ENCODE assay signal across 9 mouse cellular contexts in genomic region chr4:154996572-154997154, GRCm38 (mm10). TPM values are rescaled to one million over a fixed set of nuclear protein-coding genes. Genes with fewer than 3 reads are reported as not detected.
DNase-seq lines count a peak whose midpoint lies in the region; TF ChIP-seq lines count a peak whose summit lies in the region.
"Had no signal": no experiment of that assay in that cellular context is flagged by ENCODE, and none has a peak within 500 bp of the region (broad histone marks: within the 10 kb centered on the region; RNA-seq: fewer than 3 reads in every experiment).

No protein-coding gene starts in this region.

- H3K79me2 ChIP-seq in CH12.LX (replicated peaks; ENCODE audit: control insufficient read depth, extremely low read depth, insufficient read depth, poor library complexity, severe bottlenecking) = no peaks in the 10 kb centered on the region

- no peaks in the 10 kb centered on the region for H3K36me3 ChIP-seq in heart, embryonic 10.5 days
- H3K36me3 ChIP-seq in CH12.LX (replicated peaks in 1 of 2; ENCODE audit: control insufficient read depth in 1 of 2, insufficient read depth in 1 of 2, low read length in 1 of 2) = no peaks in the 10 kb centered on the region
- H3K36me3 ChIP-seq: G1E had no signal

- H3K9ac ChIP-seq in CH12.LX (ENCODE audit: insufficient read depth, low read depth) = no peak overlapping the region

- no peaks in the 10 kb centered on the region for H3K9me3 ChIP-seq in heart, embryonic 10.5 days
- no peaks in the 10 kb centered on the region for H3K9me3 ChIP-seq in CH12.LX (replicated peaks; ENCODE audit: low read length)
- H3K9me3 ChIP-seq: G1E had no signal

- H3K27ac ChIP-seq in heart, embryonic 10.5 days = no peak overlapping the region
- H3K27ac ChIP-seq in CH12.LX (ENCODE audit: insufficient read depth, low read depth) = no peak overlapping the region
- no peak overlapping the region for H3K27ac ChIP-seq in cortical plate, adult 2 months (ENCODE audit: insufficient read depth, low read length)

- dilution Hi-C loops in CH12.LX (cut with MboI; ENCODE audit: extremely low pct_ligation_motif_present, extremely low pct_unique_long_range_greater_than_20kb, low sequenced_read_pairs) = no loop called here

- peaks cover 26% of the 10 kb centered on the region for H3K4me1 ChIP-seq in heart, embryonic 10.5 days
- H3K4me1 ChIP-seq in CH12.LX (ENCODE audit: control insufficient read depth in 1 of 2, insufficient read depth in 2 of 2) = peaks cover 9 to 13% of the 10 kb centered on the region in 2 experiments
- H3K4me1 ChIP-seq in cortical plate, adult 2 months (ENCODE audit: control insufficient read depth, insufficient read depth, low read length) = no peaks in the 10 kb centered on the region; the same call in 1 of the 2 replicates

- no peak overlapping the region for H3K4me3 ChIP-seq in heart, embryonic 10.5 days
- no peak overlapping the region for H3K4me3 ChIP-seq in CH12.LX (replicated peaks in 1 of 3; ENCODE audit: low read depth in 2 of 3, low read length in 2 of 3, poor library complexity in 1 of 3)
- H3K4me3 ChIP-seq in cortical plate, adult 2 months (ENCODE audit: insufficient read depth, low read length) = no peak overlapping the region

- H3K27me3 ChIP-seq in heart, embryonic 10.5 days (ENCODE audit: insufficient read depth, poor library complexity, severe bottlenecking) = peaks cover 39% of the 10 kb centered on the region
- peaks cover 91% of the 10 kb centered on the region for H3K27me3 ChIP-seq in CH12.LX (replicated peaks)

- TF ChIP-seq EP300 in CH12.LX (IDR thresholded peaks at IDR 0.05; ENCODE audit: low read length) = no peak

- in situ Hi-C loops in CH12.LX (cut with MboI; ENCODE audit: low pct_ligation_motif_present, low pct_unique_long_range_greater_than_20kb, low sequenced_read_pairs) = no loop called here

- TF ChIP-seq POLR2A in CH12.LX (IDR thresholded peaks at IDR 0.05; ENCODE audit: low read depth, low read length) = no peak
- no peak for TF ChIP-seq POLR2A in cortical plate, adult 2 months (IDR thresholded peaks at IDR 0.05; ENCODE audit: extremely low read depth, insufficient read depth, low read length)

- no peak overlapping the region for H3K4me2 ChIP-seq in CH12.LX (ENCODE audit: insufficient read depth, low read depth, poor library complexity, severe bottlenecking)

- peak; percentile 95 for DNase-seq in heart, adult 11 months
- DNase-seq in heart, embryonic 10.5 days (ENCODE audit: low spot score) = no peak
- DNase-seq in CH12.LX (ENCODE audit: extremely low read depth) = no peak
- peak; percentile 13 to 25 for DNase-seq in kidney, postnatal 36 days
- DNase-seq in yolk sac, embryonic 10.5 days (ENCODE audit: low spot score) = no peak
- no peak for DNase-seq in c-Kit-positive CD71-positive TER-119-positive erythroid progenitor cells, embryonic 14.5 days (ENCODE audit: low spot score)

- WGBS in heart, embryonic 10.5 days = 47% methylated on average over 8 of the region's 8 CpGs

- peak in 1 of 2 experiments; percentile 47; a peak in 2 of 4 replicates for TF ChIP-seq CTCF in CH12.LX (conservative IDR thresholded peaks at IDR 0.05 in 1 of 2, IDR thresholded peaks at IDR 0.05 in 1 of 2; ENCODE audit: low read depth in 2 of 2, low read length in 2 of 2)
- peak; percentile 25; the same call in 1 of the 2 replicates for TF ChIP-seq CTCF in cortical plate, adult 2 months (IDR thresholded peaks at IDR 0.05; ENCODE audit: extremely low read depth, insufficient read depth, low read length)

- TF ChIP-seq RAD21 in CH12.LX (IDR thresholded peaks at IDR 0.05; ENCODE audit: low read depth, low read length) = peak; percentile 23

TF ChIP-seq in CH12.LX, 34 proteins besides CTCF, POLR2A, EP300 and RAD21:
- TF ChIP-seq SMC3 (IDR thresholded peaks at IDR 0.05; ENCODE audit: low read depth, low read length) (0 out of 2 replicates have a peak, but pooled peaks have one; percentile 10), NRF1 (IDR thresholded peaks at IDR 0.05; ENCODE audit: low read depth, low read length) (no peak)

RNA-seq across cellular contexts. Expression of gene Pank4, which starts 32.7 kb away (rescaled TPM):
- polyA plus RNA-seq in heart, embryonic 10.5 days (2016; fragmentation: Nextera tagmentation; extraction: Ambion mirVana) = 45.3 and 49.2 TPM in 2 replicates
- total RNA-seq in CH12.LX (2012; rRNA removed) (30.6 and 34.7 TPM in 2 replicates), CH12.LX (2014; rRNA removed) (27.6 and 28.1 TPM in 2 replicates)
- 22.4 and 23.2 TPM in 2 replicates for polyA plus RNA-seq in CH12.LX (2012; ENCODE audit: insufficient read length, low read depth)
- polyA plus RNA-seq in cortical plate, adult 2 months (2012; rRNA removed) = 64.5 and 68.2 TPM in 2 replicates

RNA-seq across cellular contexts. Expression of gene Hes5, which starts 35.9 kb away (rescaled TPM):
- 0.15 and 0.26 TPM in 2 replicates for polyA plus RNA-seq in heart, embryonic 10.5 days (2016; fragmentation: Nextera tagmentation; extraction: Ambion mirVana)
- total RNA-seq in CH12.LX (2012; rRNA removed) (6.2 and 6.8 TPM in 2 replicates), CH12.LX (2014; rRNA removed) (2.1 and 2.7 TPM in 2 replicates)
- polyA plus RNA-seq in CH12.LX (2012; ENCODE audit: insufficient read length, low read depth) = 1.5 and 1.7 TPM in 2 replicates
- polyA plus RNA-seq in cortical plate, adult 2 months (2012; rRNA removed) = 25.9 and 28.2 TPM in 2 replicates
- total RNA-seq: G1E had no signal
- polyA plus RNA-seq: G1E had no signal

RNA-seq across cellular contexts. Expression of gene Plch2, which starts 59.9 kb away (rescaled TPM):
- polyA plus RNA-seq in heart, embryonic 10.5 days (2016; fragmentation: Nextera tagmentation; extraction: Ambion mirVana) = 0.41 and 0.57 TPM in 2 replicates
- total RNA-seq in CH12.LX (2012; rRNA removed) (0.38 and 0.47 TPM in 2 replicates), CH12.LX (2014; rRNA removed) (0.04 and 0.09 TPM in 2 replicates)
- 0.16 and 0.17 TPM in 2 replicates for polyA plus RNA-seq in CH12.LX (2012; ENCODE audit: insufficient read length, low read depth)
- polyA plus RNA-seq in cortical plate, adult 2 months (2012; rRNA removed) = 66.4 and 70.6 TPM in 2 replicates
- total RNA-seq: megakaryocyte, adult 5-6 weeks had no signal

Comparison
In these comparisons a context has a peak if more than half of its experiments do, and no peak if none do; other contexts are left out.
1. DNase-seq: peak in heart, adult 11 months (single experiment) and kidney, postnatal 36 days (2 of 2); none in heart, embryonic 10.5 days (single experiment), CH12.LX (single experiment), yolk sac, embryonic 10.5 days (single experiment) and c-Kit-positive CD71-positive TER-119-positive erythroid progenitor cells, embryonic 14.5 days (single experiment).
2. RNA of gene Plch2, which starts 59.9 kb away (polyA plus RNA-seq): 66.4 to 70.6 TPM in cortical plate, adult 2 months; 0.41 to 0.57 TPM in heart, embryonic 10.5 days and 0.16 to 0.17 TPM in CH12.LX; every median in the first group is over 10 times any median in the second.